Mouse (Mus musculus) stomach, embryonic 14.5 days (tissue): ENCODE measurements around the gene Gm12185. TPM values are rescaled to one million over a fixed set of nuclear protein-coding genes. Genes with fewer than 3 reads are reported as not detected.

ENCODE experiments used
- ATAC-seq: fragments of 200-750 bp; cut with Nextera tagmentation; 2 replicates; pipeline ENCODE4 v1.8.0; 2017; ENCODE audit warnings: low read depth, moderate TSS enrichment; ENCODE audit not compliant: insufficient number of reproducible peaks, insufficient read depth, low FRiP score
- H3K27ac ChIP-seq: fragments of 300-500 bp; sonication (generic); 2 replicates; pipeline ENCODE4 v1.5.1; 2014; ENCODE audit warnings: mild to moderate bottlenecking, low read length, moderate library complexity, mixed read lengths
- H3K27me3 ChIP-seq: fragments of 300-500 bp; sonication (generic); 2 replicates; pipeline ENCODE4 v1.6.1; 2014; ENCODE audit warnings: low read length, control low read depth, mixed read lengths; ENCODE audit not compliant: control insufficient read depth, insufficient read depth
- H3K36me3 ChIP-seq: fragments of 300-500 bp; sonication (generic); 2 replicates; pipeline ENCODE4 v1.6.1; 2014; ENCODE audit warnings: mild to moderate bottlenecking, control low read depth, low read length, moderate library complexity, mixed read lengths; ENCODE audit not compliant: control insufficient read depth, insufficient read depth
- H3K4me1 ChIP-seq: fragments of 300-500 bp; sonication (generic); 2 replicates; pipeline ENCODE4 v1.6.1; 2014; ENCODE audit warnings: low read length, control low read depth, mixed read lengths; ENCODE audit not compliant: control insufficient read depth, insufficient read depth
- H3K4me2 ChIP-seq: fragments of 300-500 bp; sonication (generic); replicated peaks from 2 replicates; pipeline ENCODE4 v1.6.1; 2014; ENCODE audit warnings: low read depth, low read length, control low read depth
- H3K4me3 ChIP-seq: fragments of 300-500 bp; sonication (generic); 2 replicates; pipeline ENCODE4 v1.5.1; 2014; ENCODE audit warnings: low read depth, low read length, control low read depth
- H3K9ac ChIP-seq: fragments of 300-500 bp; sonication (generic); replicated peaks from 2 replicates; pipeline ENCODE4 v1.6.1; 2014; ENCODE audit warnings: low read depth, mild to moderate bottlenecking, control low read depth, low read length, moderate library complexity, mixed read lengths
- H3K9me3 ChIP-seq: fragments of 300-500 bp; sonication (generic); 2 replicates; pipeline ENCODE4 v1.6.1; 2016; ENCODE audit warnings: low read depth, low read length, control low read depth; ENCODE audit not compliant: control insufficient read depth
- WGBS: fragments of 180-500 bp; shearing (Covaris S2); extraction: QIAGEN DNeasy Blood & Tissue Kit; methylation state at CpG from one replicate; pipeline ENCODE4 v1.1.7; 2014; 5-methylcytosine and 5-hydroxymethylcytosine counted together
- polyA plus RNA-seq: library from polyadenylated mRNA; unstranded; fragments of >200 nt; fragmentation: Nextera tagmentation; extraction: Ambion mirVana; gene quantifications from 2 replicates; pipeline ENCODE4 v1.2.1, GENCODE M21; 2014

Gene Gm12185
- polyA plus RNA-seq, 1 experiment from 2014 or later, result not detected

DNA sequence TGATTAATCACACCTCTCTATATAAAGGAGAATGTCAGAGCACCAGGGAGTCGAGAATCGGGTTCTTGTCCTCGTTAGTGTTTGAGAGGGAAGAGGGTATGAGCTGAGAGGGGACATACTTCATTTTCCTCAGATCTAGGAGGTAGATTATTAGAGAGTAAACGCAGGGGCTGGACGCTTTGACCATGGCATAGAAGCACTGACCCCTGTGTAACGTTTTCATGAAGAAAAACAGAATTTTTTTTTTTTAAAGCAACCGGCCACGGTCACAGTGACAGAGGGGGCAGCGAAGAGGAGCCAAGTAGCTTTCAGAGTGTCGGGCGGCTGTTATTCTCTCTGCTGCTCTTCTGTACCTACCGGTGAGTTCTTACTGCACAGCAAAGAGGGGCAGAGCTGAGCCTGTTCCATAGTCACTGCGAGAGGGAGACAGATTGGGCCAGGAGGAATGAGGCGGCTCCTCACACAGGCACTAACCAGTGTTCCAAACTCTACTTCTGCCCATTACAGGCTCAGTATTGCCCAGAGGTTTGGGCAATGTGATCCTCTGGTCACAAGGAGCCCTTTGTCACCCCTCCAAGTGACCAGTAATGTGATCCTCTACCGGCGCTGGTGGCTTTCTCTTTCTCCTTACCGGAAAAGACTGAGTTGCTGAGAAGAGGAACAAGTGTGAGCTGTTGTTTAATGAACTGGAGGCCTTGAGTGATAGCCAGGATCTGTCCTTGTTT is 120.0 kb downstream of the Gm12185 start:
- Histone ChIP-seq H3K4me1 (peaks cover 14% of the 10 kb centered on the region), H3K9me3 (no peaks in the 10 kb centered on the region), H3K9ac (peak overlapping the region; percentile 41; the same call in 1 of the 2 replicates), H3K27ac (peak overlapping the region; percentile 79; the same call in 1 of the 2 replicates), H3K4me2 (peak overlapping the region; percentile 47), H3K4me3 (peak overlapping the region; percentile 43), H3K27me3 (no peaks in the 10 kb centered on the region), H3K36me3 (no peaks in the 10 kb centered on the region)
- ATAC-seq, result no peak
- WGBS, result 15% methylated on average over 17 of the region's 17 CpGs

DNA sequence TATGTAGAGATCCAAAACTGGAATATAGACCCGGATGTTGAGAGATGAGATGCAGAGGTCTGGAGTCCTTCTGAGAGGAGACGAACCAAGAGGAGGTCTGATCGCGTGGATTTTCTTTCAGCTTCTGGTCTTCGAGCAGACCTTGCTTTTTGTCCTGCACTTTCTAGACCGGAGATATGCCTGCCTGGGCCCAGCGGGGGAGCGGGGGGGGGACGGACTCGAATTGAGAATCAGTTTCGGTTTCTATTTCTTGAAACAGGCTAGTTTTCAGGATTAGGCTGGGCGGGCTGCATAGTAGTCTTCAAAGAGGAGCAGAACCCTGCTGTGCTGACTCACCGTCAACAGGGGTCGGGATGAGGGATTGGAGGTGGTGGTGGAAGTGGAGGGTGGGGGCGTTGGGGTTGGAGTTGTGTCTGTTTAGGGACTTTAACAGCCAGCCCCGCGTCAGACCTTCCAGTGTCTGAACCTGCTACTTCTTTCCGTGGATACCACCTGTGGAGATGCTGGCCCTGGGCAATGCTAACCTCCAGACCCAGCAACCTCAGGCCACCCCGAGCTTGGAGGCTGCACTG is 120.7 kb downstream of the Gm12185 start, which contains the start of gene Irgm1:
TSS of gene Irgm1 (minus strand) at position 483 of the 572 bp plus-strand sequence.
- no peaks in the 10 kb centered on the region for H3K9me3 ChIP-seq
- WGBS, result 2% methylated on average over 19 of the region's 19 CpGs

DNA sequence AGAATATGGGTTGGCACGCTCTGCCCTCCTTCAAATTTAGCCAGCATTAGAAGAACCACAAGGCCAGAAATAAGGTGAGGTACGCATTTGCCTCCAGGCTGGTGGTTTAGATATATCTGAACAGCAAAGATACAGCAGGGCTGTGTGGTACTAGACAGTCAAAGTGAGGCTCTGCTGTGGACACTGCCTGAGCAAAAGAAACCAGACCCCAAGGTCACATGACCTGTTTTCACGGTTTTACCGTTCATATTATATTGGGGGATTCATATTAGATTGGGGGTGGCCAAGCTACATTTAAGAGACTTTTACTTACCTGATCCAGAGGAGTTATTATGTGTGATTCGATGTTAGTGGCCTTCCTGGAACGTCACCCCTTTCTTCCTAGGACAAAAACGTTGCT is 121.2 kb downstream of the Gm12185 start:
- Histone ChIP-seq H3K4me1 (peaks cover 14% of the 10 kb centered on the region), H3K4me2 (peak overlapping the region; percentile 47), H3K9me3 (no peaks in the 10 kb centered on the region), H3K36me3 (no peaks in the 10 kb centered on the region), H3K27me3 (no peaks in the 10 kb centered on the region), H3K27ac (peak overlapping the region; percentile 79; the same call in 1 of the 2 replicates), H3K4me3 (peak overlapping the region; percentile 43), H3K9ac (peak overlapping the region; percentile 41)
- ATAC-seq, result no peak
- 36% methylated on average over 7 of the region's 7 CpGs for WGBS

More for the DNA sequence above, 120.7 kb downstream of the Gm12185 start, which contains the start of gene Irgm1:
- peak; percentile 33 for ATAC-seq
- peak within 1 kb of the TSS; percentile 79; the same call in 1 of the 2 replicates for H3K27ac ChIP-seq
- peaks cover 14% of the 10 kb centered on the region for H3K4me1 ChIP-seq
- H3K4me2 ChIP-seq, result peak within 1 kb of the TSS; percentile 47
- H3K27me3 ChIP-seq, result no peaks in the 10 kb centered on the region
- no peaks in the 10 kb centered on the region for H3K36me3 ChIP-seq
- H3K4me3 ChIP-seq, result peak within 1 kb of the TSS; percentile 43
- peak within 1 kb of the TSS; percentile 41 for H3K9ac ChIP-seq

DNA sequence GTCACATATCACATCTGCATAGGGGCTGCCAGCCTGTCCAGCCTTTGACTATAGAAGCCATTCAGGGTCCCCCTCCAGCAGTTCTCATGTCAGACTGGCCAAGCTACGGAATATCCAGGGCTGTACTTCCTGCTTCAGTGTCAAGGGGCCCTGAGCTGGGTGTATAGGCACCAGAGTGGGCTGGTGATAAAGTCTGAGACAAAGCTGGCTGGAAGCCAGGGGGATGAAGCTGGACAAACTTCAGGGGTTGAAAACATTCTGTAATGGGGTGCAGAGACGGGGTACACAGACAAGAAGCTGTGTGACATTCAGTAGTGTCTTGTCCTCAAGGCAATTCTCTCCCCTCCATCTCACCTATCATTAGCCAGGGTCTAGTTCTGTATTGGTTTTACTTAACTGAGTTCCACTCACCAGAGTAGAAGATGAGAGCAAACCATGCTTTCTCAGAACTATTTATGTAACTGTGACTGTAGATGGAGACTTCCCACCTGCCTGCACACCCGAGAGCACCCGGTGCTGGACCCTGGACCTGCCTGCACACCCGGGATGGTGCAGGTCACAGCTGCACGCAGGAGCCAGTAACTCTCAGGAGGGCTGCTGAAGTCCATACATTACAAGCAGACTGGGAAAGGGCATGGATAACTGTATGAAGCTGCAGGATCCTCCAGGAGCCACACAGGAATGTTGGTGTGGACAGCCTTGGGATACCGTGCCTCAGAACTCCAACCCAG is 122.5 kb downstream of the Gm12185 start:
- WGBS, result 49% methylated on average over 7 of the region's 7 CpGs
- no peaks in the 10 kb centered on the region for H3K27me3 ChIP-seq
- peak overlapping the region; percentile 47 for H3K4me2 ChIP-seq
- ATAC-seq, result peak; percentile 39; the same call in 1 of the 2 replicates
- no peaks in the 10 kb centered on the region for H3K36me3 ChIP-seq
- H3K4me3 ChIP-seq, result 0 out of 2 replicates have a peak overlapping the region, but pooled peaks have one; percentile 10
- H3K9me3 ChIP-seq, result no peaks in the 10 kb centered on the region
- no peak overlapping the region for H3K9ac ChIP-seq
- H3K27ac ChIP-seq, result no peak overlapping the region
- H3K4me1 ChIP-seq, result peaks cover 14% of the 10 kb centered on the region

DNA sequence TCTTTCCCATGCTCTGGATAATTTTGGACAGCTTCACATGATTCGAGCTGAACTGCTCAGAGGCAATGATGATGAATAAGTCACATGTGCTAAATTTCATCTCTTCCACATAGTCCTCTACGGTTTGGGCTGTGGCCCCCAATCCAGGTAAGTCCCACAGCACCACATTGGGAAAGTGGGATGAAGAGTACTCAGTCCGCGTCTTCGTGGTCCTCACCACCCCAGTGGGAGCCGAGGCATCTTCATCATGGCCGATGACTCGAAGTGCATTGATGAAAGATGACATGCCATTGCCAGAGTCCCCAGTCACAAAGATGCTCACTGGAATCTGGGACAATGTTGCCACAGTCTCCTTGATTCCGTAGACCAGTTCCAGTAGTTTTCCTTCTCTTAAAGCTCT is 125.5 kb downstream of the Gm12185 start:
- peaks cover 14% of the 10 kb centered on the region for H3K4me1 ChIP-seq
- WGBS, result 96% methylated on average over 9 of the region's 9 CpGs
- H3K4me2 ChIP-seq, result no peak overlapping the region
- ATAC-seq, result no peak
- no peaks in the 10 kb centered on the region for H3K9me3 ChIP-seq
- no peaks in the 10 kb centered on the region for H3K27me3 ChIP-seq
- no peak overlapping the region for H3K27ac ChIP-seq
- no peak overlapping the region for H3K9ac ChIP-seq
- H3K36me3 ChIP-seq, result no peaks in the 10 kb centered on the region
- no peak overlapping the region for H3K4me3 ChIP-seq

DNA sequence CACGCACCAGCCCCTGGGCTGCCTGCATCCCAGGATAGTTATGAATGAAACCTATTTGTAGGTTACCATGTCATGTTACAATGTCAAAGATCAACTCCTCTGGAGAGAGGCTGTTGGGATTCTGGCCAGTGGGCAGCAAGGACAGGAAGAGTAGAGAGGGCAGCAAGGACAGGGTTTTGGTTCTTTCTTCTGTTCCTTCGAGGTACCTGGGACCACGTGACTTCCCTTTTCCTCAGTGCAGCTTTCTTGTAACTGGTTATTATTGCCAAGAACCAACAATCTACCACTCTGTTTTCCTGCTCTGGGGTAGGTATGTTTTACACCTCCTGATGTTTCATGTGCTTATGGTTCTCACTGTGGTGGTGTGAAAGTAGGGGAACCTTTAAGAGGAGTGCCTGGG is 128.2 kb downstream of the Gm12185 start:
- Histone ChIP-seq H3K27ac (no peak overlapping the region), H3K4me1 (no peaks in the 10 kb centered on the region), H3K27me3 (no peaks in the 10 kb centered on the region), H3K36me3 (no peaks in the 10 kb centered on the region), H3K9me3 (no peaks in the 10 kb centered on the region), H3K9ac (no peak overlapping the region), H3K4me3 (no peak overlapping the region), H3K4me2 (no peak overlapping the region)
- WGBS, result 89% methylated on average over 3 of the region's 3 CpGs
- ATAC-seq, result no peak

DNA sequence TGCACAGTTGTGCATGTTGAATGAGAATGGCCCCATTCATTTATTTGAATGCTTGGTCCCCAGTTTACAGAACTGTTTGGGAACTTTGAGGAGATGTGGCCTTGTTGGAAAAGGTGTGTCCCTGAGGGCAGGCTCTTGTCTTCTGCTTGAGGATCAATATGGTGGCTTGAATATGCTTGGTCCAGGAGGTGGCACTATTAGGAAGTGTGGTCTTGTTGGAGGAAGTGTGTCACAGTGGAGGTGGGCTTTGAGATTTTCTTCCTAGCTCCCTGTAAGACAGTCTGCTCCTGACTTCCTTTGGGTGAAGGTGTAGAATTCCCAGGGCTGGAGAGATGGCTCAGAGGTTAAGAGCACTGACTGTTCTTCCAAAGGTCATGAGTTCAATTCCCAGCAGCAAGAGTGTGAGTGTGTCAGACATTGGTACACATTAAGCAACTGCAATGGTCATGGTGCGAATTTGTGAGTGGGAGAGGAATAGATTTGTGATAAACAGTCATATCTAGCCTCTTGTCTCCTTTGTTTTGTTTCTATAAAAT is 129.2 kb downstream of the Gm12185 start:
- Histone ChIP-seq H3K4me3 (no peak overlapping the region), H3K27ac (no peak overlapping the region), H3K9ac (no peak overlapping the region), H3K4me1 (no peaks in the 10 kb centered on the region; the same call in 1 of the 2 replicates), H3K36me3 (no peaks in the 10 kb centered on the region), H3K4me2 (no peak overlapping the region), H3K27me3 (no peaks in the 10 kb centered on the region), H3K9me3 (no peaks in the 10 kb centered on the region)
- no peak for ATAC-seq
- 84% methylated on average over 1 of the region's 1 CpGs for WGBS

DNA sequence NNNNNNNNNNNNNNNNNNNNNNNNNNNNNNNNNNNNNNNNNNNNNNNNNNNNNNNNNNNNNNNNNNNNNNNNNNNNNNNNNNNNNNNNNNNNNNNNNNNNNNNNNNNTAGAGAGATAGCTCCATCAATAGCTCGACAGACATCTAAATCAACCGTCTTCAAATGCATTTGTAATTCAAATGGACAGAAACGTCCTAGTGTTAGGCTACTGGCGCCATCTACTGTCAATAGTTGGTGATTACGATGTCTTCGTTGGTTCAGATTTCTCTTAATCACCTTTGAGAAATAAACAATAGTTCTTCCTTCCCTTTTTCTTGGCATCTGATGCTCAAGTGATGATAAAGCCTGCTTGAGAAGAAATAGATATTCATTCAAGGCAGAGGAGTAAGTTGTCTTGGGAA is 133.0 kb downstream of the Gm12185 start:
- Histone ChIP-seq H3K27me3 (no peaks in the 10 kb centered on the region), H3K4me3 (peak overlapping the region; percentile 61; the same call in 1 of the 2 replicates), H3K4me2 (peak overlapping the region; percentile 65), H3K4me1 (peaks cover 8% of the 10 kb centered on the region), H3K9me3 (no peaks in the 10 kb centered on the region), H3K36me3 (no peaks in the 10 kb centered on the region), H3K27ac (no peak overlapping the region), H3K9ac (no peak overlapping the region)
- WGBS, result 0% methylated on average over 6 of the region's 6 CpGs
- no peak for ATAC-seq
